Mouse (Mus musculus) embryonic fibroblast, embryonic 13.5 days (primary cell): Measurements from ENCODE around the gene Cacna1d. TPM values are rescaled to one million over a fixed set of nuclear protein-coding genes. Genes with fewer than 3 reads are reported as not detected.

ENCODE experiments used
- H3K27ac ChIP-seq: 2 replicates; pipeline ENCODE4 v1.5.1; 2012; ENCODE audit warnings: low read length, control low read depth, inconsistent platforms; ENCODE audit not compliant: insufficient read depth
- H3K4me1 ChIP-seq: 2 replicates; pipeline ENCODE4 v1.6.1; 2011; ENCODE audit warnings: low read length; ENCODE audit not compliant: control insufficient read depth, insufficient read depth
- H3K4me3 ChIP-seq: 2 replicates; pipeline ENCODE4 v1.5.1; 2011; ENCODE audit warnings: mild to moderate bottlenecking, control low read depth, low read length; ENCODE audit not compliant: insufficient read depth
- CTCF ChIP-seq: IDR thresholded peaks from 2 replicates; pipeline ENCODE4 v1.5.1; 2011; ENCODE audit warnings: mild to moderate bottlenecking, control low read depth, low read length, moderate library complexity, borderline replicate concordance; ENCODE audit not compliant: insufficient read depth
- POLR2A ChIP-seq: IDR thresholded peaks from 2 replicates; pipeline ENCODE4 v1.6.1; 2011; ENCODE audit warnings: low read depth, mild to moderate bottlenecking, control low read depth, low read length, moderate library complexity
- polyA plus RNA-seq: library from polyadenylated mRNA; stranded (reverse); fragments of >200 nt; gene quantifications from 2 replicates; pipeline ENCODE4 v1.2.4, GENCODE M21; 2011; ENCODE audit warnings: low read depth; ENCODE audit not compliant: missing spikeins, insufficient read length

The Cacna1d gene
- polyA plus RNA-seq, 1 experiment, result not detected

DNA sequence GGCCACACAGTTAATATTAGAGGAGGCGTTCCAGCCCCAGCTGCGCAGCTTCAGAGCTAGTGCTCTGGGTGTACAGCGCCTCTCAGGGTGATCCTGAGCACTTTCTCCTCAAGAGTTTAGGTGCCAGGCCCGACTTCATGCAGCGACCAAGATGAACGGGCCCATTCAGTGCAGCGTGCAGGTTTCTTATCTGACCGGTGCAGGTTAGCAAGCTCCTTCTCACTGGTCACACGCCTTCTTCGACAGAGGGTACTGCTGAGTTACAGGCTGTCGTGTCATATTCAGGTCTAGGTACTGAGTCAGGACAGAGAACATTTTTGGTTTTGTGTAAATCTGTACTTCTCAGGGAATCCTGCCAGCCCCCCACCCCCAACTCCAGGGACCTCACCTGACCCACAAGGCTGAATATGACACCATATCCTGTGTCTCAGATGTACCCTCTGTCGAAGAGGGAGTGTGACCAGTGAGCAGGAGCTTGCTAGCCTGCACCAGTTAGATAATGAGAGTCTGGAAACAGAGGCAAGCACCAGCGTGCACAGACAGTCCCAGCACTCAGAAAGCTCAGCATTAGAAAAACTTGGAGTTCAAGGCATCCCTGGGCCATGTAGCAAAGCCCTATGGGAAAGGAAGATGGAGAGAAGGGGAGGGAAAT is 249.0 kb downstream of the Cacna1d start:
- H3K27ac ChIP-seq, result no peak overlapping the region
- no peak for TF ChIP-seq CTCF
- TF ChIP-seq POLR2A, result no peak
- no peak overlapping the region for H3K4me3 ChIP-seq
- H3K4me1 ChIP-seq, result no peaks in the 10 kb centered on the region

DNA sequence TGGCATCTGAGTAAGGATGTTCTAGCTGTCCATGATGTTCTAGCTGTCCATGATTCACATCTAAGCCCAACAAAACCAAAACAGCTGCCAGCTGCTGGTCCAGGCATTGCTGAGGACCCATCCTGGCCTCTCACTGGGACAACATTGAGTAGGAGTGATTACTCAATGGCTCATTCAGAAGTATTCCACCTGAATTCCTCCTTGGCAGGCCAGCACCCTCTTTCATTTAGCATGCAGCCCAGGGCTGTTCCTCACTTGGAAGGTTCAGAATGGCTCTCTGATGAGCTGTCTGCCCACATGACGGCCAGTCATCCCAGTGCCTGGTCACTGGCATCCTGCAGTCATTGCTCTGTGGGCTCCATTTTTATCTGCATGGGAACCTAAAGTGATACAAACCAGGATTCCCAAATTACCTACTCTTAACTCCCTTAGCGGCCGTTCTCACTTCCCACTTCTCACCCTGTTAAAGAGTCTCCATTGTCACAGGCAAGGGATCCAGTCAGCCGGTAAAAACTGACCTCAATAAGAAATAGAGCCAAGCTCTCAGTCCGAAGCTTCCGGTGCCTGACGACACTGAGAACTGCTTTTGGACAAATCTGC is 250.2 kb downstream of the Cacna1d start:
- H3K4me3 ChIP-seq, result no peak overlapping the region
- TF ChIP-seq POLR2A (no peak), CTCF (no peak)
- H3K27ac ChIP-seq, result no peak overlapping the region
- no peaks in the 10 kb centered on the region for H3K4me1 ChIP-seq

DNA sequence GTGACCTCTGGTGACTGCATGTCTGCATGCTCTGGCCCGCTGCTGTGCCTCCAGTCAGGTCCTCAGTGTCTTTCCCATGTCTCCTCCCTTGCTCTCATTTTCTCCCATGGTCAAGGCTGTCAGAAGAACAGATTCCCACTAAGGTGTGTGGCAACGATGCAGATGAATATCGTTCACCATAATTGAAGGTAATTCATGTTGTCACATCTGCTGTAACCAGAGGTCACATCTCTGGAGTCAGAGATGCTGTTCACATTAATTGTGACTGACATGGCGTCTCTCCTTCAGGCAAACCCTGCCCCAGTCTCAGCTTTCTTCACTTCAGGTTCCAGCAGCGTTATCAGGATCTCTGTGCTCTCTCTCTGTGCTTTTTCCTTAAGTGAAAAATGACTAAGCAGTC is 252.4 kb downstream of the Cacna1d start:
- Histone ChIP-seq H3K4me1 (no peaks in the 10 kb centered on the region), H3K27ac (no peak overlapping the region), H3K4me3 (no peak overlapping the region)
- TF ChIP-seq POLR2A, result no peak
- TF ChIP-seq CTCF, result no peak

DNA sequence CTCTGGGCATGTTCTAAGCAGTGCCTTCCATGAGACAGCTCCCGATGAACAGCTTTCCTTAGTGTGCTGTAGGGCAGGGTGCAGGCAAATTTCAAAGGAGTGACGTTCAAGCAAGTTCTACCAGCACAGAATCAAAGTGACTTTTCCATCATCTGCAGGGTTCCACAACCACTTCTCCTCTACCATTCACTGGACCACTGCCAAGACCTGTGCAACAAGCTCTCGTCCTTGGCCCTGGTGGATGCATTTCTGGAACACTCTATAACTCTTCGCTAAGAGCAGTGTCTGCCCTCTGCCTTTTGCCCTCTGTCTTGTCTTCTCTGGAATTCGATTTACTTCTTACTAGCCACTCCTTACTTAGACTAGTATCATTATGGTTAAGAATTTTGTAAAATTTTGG is 266.1 kb downstream of the Cacna1d start:
- Histone ChIP-seq H3K4me3 (no peak overlapping the region), H3K27ac (no peak overlapping the region), H3K4me1 (no peaks in the 10 kb centered on the region)
- TF ChIP-seq POLR2A, result no peak

DNA sequence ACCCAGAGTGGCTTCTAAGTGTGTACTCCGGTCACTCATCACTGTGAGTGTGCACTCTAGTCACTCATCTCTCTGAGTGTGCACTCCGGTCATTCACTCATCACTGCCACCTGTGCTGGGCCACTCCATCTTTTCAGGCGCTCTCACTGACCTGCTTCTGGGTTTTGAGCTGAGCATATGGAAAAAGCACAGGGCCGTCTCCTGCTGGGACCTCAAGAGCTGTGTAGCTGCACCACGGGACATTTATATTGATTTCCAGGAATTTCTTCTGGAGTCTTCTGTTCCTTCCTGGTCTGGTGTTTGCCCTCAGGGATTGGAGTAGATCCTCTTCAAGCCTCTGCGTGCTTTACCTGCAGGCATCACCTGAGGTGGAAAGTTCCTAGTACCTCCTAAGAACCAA is 269.2 kb downstream of the Cacna1d start:
- H3K27ac ChIP-seq, result no peak overlapping the region
- no peaks in the 10 kb centered on the region for H3K4me1 ChIP-seq
- no peak overlapping the region for H3K4me3 ChIP-seq
- TF ChIP-seq CTCF (no peak), POLR2A (no peak)

DNA sequence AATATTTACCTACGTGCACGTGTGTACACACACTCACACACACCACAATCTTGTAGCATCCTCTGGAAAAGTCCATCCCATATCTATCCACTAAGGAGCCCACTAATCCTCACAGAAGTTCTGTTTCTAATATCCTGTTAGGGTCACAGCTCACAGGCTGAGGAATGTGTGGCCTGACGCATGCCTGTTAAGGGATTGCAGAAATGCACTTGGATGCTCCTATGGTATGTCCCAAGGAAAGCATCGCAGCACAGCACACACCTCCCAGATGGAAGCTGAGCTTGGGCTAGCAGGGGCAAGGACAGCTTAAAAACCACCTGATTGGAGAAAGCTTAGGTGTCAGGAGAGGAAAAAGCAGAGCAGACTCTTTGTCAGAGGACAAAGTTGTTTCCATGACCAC is 271.4 kb downstream of the Cacna1d start:
- Histone ChIP-seq H3K27ac (no peak overlapping the region), H3K4me1 (no peaks in the 10 kb centered on the region), H3K4me3 (no peak overlapping the region)
- no peak for TF ChIP-seq CTCF
- no peak for TF ChIP-seq POLR2A

DNA sequence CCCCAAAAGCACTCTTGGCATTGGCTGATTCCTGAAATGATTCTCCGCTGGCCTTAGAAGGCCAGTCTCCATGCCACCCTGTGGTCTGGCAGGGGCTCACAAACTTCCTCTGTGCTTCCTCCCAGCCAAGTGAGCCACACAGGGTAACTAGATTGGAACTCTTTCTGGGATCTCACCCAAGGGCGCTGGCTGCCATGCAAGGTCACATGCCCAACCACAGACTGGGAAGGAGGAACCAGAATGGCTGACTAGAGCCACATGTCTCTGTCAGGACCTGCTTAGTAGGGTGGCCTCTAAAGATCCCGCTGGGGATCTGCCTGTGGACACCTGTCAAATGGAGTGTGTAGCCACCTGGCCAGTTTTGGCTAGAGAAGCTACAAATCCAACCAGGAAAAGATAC is 273.1 kb downstream of the Cacna1d start:
- H3K4me3 ChIP-seq, result no peak overlapping the region
- TF ChIP-seq POLR2A (no peak), CTCF (no peak)
- H3K4me1 ChIP-seq, result no peaks in the 10 kb centered on the region
- no peak overlapping the region for H3K27ac ChIP-seq

DNA sequence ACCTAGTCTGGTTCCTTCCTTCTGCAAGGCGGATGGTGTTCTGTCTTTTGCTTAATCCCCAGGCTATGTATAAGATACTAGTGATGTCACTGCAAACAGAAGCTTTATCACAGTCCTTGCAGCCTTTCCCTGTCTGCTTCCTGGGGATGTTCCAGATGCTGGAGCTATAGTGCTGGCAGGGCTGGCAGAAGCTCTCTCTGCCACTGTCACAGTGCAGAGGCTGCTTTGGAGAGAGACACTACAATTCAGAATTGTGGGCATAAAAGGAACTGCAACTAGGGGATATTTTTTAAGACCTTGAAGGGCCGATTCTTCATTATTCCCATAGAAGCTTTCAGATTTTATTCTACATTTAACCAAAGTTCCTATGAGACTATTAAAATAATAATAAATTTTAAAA is 274.1 kb downstream of the Cacna1d start:
- no peak for TF ChIP-seq CTCF
- TF ChIP-seq POLR2A, result no peak
- Histone ChIP-seq H3K4me3 (no peak overlapping the region), H3K4me1 (no peaks in the 10 kb centered on the region), H3K27ac (no peak overlapping the region)

DNA sequence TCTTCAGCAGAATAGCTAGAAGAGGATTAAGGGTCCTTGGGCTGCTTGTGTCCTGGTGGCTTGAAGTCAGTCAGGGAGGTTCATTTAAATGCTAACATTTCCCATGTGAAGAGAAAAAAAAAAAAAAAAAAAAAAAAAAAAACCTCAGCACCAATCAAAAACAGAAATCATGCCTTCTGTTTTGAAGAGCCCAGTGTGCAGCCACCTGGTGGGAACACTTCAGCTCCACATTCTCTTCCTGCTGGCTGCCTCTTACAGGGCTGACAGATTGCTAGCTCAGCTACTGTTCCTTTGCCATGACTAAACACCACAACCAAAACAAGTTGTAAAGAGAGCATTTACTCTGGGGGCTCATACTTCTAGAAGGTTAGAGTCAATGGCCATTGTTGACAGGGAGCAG is 283.1 kb downstream of the Cacna1d start:
- no peak overlapping the region for H3K4me3 ChIP-seq
- H3K27ac ChIP-seq, result no peak overlapping the region
- H3K4me1 ChIP-seq, result no peaks in the 10 kb centered on the region
- TF ChIP-seq CTCF, result no peak
- TF ChIP-seq POLR2A, result no peak

DNA sequence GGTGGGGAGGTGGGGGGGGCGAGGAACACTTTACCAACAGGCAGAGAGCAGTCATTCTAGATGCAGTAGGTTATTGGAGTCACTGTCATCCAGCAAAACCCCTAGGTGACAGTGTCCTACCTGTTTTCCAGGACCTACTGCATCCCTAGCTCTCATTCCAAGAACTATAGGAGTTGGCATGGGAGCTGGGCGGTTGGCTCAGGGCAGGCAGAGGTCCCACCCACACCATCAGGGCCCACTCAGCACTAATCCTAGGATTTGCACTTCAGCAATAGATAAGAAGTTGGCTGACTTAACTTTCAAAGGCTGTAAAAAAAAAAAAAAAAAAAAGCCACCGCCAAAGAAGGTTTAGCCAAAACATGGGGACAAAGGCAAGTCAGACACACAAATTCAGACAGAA is 285.4 kb downstream of the Cacna1d start:
- no peak overlapping the region for H3K4me3 ChIP-seq
- no peak for TF ChIP-seq CTCF
- TF ChIP-seq POLR2A, result no peak
- H3K4me1 ChIP-seq, result no peaks in the 10 kb centered on the region
- H3K27ac ChIP-seq, result no peak overlapping the region

DNA sequence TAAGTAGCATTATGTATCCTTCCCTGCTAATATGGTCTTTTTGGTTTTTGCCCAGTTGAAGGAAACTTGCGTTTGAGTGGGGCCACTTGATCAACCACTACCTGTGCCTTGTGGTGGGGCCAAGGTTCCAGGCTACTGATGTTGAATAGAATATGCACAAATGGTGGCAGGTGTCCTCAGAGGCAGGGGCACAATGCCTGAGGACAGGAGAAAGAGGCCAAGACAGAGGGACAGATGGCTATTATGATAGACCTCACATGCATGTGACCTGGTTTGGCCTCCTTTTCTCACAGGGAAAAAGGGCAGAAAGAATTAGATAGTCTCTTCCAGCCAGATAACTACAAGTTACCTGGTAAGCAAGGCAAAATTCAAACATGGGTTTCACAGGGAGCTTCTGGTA is 286.7 kb downstream of the Cacna1d start:
- Histone ChIP-seq H3K27ac (no peak overlapping the region), H3K4me1 (no peaks in the 10 kb centered on the region), H3K4me3 (no peak overlapping the region)
- TF ChIP-seq CTCF (no peak), POLR2A (no peak)
